Mouse (Mus musculus) mouse embryonic stem cell (cell line): ENCODE data around the gene Trp53.

Experiments used
- in situ Hi-C, 2 experiments: fragments of 300-500 bp; cut with MboI; formaldehyde crosslinking; loops; 1 replicate in 1 of 2; 3 replicates in 1 of 2; pipeline ENCODE4 v1.14.3; 2019 to 2020; ENCODE audit warnings: low sequenced_read_pairs in 2 of 2, low pct_unique_long_range_greater_than_20kb in 1 of 2, mixed read lengths in 1 of 2; ENCODE audit not compliant: unreplicated experiment in 1 of 2

Gene Trp53

GRCm38 (mm10) chr11:69589207-69589834, 9.2 kb downstream of the Trp53 start:
- in situ Hi-C loops: no loop called here

DNA sequence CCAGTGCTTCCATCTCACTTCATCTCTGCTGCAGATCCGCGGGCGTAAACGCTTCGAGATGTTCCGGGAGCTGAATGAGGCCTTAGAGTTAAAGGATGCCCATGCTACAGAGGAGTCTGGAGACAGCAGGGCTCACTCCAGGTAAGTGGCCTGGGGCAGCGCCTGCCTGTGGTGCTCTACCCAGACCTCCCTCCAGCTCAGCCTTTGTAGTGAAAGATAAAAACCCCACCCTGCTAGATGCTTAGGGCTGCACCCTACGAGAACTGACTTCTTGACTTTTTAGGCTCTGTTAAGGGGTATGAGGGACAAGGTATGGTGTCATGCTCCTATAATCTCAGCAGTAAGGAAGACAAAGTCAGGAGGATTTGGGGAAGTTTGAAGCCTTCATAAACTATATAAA, 10.5 kb downstream of the Trp53 start:
- in situ Hi-C loops: no loop called here

GRCm38 (mm10) chr11:69591424-69591823, 11.3 kb downstream of the Trp53 start:
- in situ Hi-C loops: no loop called here

GRCm38 (mm10) chr11:69591899-69592637, 11.9 kb downstream of the Trp53 start:
- in situ Hi-C loops: no loop called here

DNA sequence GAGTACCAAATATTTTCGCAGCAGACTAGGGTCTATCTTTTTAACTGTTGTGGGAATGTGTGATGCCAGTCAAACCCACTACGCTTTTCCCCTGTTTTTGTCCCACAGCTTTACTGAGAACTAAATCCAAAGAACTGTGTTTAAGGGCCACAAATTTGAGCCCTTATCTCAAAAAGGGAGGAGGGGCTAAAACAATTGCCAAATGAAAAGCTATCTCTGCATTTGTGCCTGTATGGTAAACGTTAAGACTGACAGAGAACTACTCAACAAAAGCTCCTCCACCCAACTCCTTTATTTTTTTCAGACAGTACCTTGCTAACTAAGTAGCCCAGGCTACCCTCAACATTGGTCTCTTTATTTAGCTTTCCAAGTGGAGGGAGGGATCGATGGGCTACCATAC, 12.6 kb downstream of the Trp53 start:
- in situ Hi-C loops: no loop called here

DNA sequence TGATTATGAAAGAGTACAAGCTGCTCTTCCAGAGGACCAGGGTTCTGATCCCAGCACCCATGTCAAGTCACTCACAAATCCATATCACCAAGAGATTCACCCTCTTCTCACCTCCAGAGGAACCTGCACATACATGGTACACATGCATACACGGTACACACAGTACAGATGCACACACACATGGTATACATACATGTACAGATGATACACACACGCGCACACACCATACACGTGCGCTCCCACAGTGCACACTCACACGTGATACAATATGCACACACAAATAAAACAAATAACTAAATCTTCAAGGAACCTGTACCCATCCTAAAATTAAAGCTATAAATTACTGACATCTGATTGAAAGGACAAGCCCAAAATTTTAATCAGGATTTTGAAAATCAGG, 14.7 kb downstream of the Trp53 start:
- in situ Hi-C loops: no loop called here

GRCm38 (mm10) chr11:69599436-69599835, 19.3 kb downstream of the Trp53 start:
- in situ Hi-C loops: no loop called here

DNA sequence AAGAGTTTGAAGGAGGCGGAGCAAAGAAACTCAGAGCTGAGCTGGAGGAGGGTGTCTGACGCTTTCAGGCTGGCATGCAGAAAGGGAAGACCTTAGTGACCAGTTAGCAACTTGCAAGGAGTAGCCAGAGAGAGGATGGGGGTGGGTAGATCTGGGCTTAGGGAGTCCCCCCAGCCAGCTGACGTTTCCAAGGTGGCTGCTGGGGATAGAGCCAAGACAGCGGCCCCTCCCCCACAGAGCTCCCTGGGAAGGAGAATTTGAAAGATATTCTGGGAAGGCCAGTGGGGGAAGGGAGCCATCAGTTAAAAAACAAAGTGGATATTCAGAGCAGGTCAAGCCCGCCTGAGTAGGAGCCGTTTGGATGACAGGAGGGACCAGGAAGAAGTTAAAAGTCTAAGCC, 19.9 kb downstream of the Trp53 start:
- in situ Hi-C loops: loop anchor here in 1 of 2 experiments (25.0 kb wide), 1 partner anchor 188 kb away; the partner anchor contains the start of gene Kdm6b

GRCm38 (mm10) chr11:69601768-69602167, 21.6 kb downstream of the Trp53 start:
- in situ Hi-C loops: loop anchor here in 1 of 2 experiments (25.0 kb wide), 1 partner anchor 189 kb away; the partner anchor contains the start of gene Kdm6b

DNA sequence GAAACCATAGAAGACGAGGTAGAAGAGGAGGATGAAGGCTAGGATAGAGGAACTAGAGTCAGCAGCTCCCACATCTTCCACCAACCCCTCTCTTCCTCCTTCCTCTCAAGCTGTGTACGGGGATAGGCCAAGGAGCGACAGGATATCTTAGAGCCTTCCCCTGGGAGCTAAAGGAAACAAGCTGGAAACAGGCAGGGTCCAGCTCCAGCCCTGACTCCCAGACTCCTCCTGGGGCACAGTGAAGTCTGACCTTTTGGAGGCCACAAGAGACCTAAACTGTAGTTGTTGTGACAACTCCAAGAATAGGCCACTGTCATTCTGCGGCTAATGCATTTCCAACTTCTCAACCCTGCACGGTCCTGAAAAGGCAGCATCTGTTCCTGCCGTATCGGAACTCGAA, 23.4 kb downstream of the Trp53 start:
- in situ Hi-C loops: loop anchor here in 1 of 2 experiments (25.0 kb wide), 1 partner anchor 191 kb away; the partner anchor contains the start of gene Kdm6b

DNA sequence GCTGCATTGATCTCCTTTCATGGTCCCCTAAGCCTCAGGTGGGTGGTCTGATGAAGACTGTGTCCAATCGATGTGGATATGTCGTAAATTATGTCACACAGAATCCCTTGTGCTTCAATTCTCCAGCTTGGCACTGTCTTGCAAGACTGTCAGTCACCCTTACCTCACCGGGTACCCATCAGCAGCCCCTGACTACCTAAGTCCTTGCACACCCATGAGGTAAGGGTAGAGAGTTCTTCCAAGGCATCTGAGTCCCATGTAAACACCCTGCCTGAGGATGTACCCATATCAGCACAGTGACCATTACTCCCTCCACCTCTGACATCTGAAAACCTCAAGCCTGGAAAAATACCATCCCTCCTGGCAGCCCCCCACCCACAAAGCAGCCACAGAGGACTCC, 24.2 kb downstream of the Trp53 start:
- in situ Hi-C loops: loop anchor here in 1 of 2 experiments (25.0 kb wide), 1 partner anchor 192 kb away; the partner anchor contains the start of gene Kdm6b

GRCm38 (mm10) chr11:69604795-69605664, 24.9 kb downstream of the Trp53 start:
- in situ Hi-C loops: loop anchor here in 1 of 2 experiments (25.0 kb wide), 1 partner anchor 193 kb away; the partner anchor contains the start of gene Kdm6b

- in situ Hi-C loops: loop anchor here in 1 of 2 experiments (25.0 kb wide), 1 partner anchor 194 kb away; the partner anchor contains the start of gene Kdm6b
Measured at GRCm38 (mm10) chr11:69605726-69606490, 25.7 kb downstream of the Trp53 start, which contains the start of gene Atp1b2. TSS of gene Atp1b2 (minus strand) at chr11:69605942.

DNA sequence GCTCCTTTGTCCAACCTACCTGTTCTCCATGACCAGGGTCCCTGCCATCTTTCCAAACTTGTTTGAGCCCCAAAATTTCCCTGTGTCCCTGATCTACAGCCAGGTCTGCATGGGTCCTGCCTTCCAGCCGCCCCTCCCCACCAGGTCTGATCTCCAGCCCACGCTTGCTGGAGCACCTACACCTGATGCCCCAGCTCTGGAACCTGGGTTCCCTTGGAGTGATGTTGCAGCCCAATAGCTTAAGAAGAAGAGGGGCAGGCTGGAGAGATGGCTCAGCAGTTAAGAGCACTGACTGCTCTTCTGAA, 26.3 kb downstream of the Trp53 start:
- in situ Hi-C loops: loop anchor here in 1 of 2 experiments (25.0 kb wide), 1 partner anchor 194 kb away; the partner anchor contains the start of gene Kdm6b

DNA sequence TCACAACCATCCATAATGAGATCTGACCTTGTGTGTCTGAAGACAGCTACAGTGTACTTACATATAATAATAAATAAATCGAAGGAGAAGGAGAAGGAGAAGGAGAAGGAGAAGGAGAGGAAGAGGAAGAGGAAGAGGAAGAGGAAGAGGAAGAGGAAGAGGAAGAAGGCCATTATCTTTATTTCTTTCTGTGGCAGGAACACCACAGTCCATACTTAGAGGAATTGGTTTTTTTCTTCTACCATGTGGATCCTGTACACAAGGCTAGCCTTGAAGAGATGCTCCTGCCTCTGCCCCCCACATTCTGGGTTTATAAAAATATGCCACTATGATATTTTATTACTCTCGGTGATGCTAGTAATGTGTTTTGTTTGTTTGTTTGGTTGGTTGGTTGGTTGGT, 26.7 kb downstream of the Trp53 start:
- in situ Hi-C loops: loop anchor here in 1 of 2 experiments (25.0 kb wide), 1 partner anchor 195 kb away; the partner anchor contains the start of gene Kdm6b

DNA sequence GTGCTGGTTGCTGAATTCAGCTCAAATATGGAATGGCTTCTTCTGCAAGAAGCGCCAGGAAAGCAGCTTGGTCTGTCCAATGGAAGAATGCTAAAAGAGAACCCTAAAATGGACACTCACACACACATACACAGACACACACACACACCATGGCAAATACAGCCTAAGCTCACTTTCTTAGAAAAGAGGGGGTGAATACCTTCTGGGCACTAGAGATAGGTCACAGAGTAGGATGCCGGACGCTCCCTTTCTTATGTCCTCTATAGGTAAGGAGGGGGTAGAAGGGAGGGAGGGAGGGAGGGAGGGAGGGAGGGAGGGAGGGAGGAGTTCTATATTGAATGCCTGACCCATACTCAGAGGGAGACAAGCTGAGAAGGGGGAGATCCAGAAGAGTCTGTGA, 28.4 kb downstream of the Trp53 start:
- in situ Hi-C loops: loop anchor here in 1 of 2 experiments (25.0 kb wide), 1 partner anchor 196 kb away; the partner anchor contains the start of gene Kdm6b

DNA sequence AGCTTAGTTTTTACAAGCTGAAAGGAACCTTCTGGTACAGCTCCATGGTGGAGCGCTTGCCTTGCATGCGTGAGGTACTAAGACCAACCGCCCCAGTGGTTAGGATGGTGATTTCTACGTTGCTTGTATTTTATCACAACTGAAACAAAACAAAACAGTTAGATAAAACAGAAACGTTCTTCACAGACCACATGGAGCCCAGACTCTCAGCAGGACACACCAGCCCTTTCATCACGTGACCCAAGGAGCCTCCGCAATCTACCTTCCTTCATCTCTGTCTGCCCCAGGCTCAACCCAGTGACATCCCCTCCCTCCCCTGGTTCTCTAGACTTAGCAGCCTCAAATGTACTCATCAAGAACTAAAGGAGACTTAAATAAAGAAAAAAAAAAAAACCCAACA, 29.3 kb downstream of the Trp53 start:
- in situ Hi-C loops: loop anchor here in 1 of 2 experiments (25.0 kb wide), 1 partner anchor 197 kb away; the partner anchor contains the start of gene Kdm6b

GRCm38 (mm10) chr11:69610899-69611298, 30.7 kb downstream of the Trp53 start:
- in situ Hi-C loops: loop anchor here in 1 of 2 experiments (10.0 to 25.0 kb wide), 2 partner anchors 66 to 199 kb away; partner anchors contain the start of genes Dnah2 and Kdm6b
